Mouse (Mus musculus) heart, postnatal 0 days (tissue): ENCODE data around the gene Ddo. TPM values are rescaled to one million over a fixed set of nuclear protein-coding genes. Genes with fewer than 3 reads are reported as not detected.

Experiments
- ATAC-seq: fragments of 200-750 bp; cut with Nextera tagmentation; 2 replicates; pipeline ENCODE4 v1.8.0; 2017; ENCODE audit warnings: low read depth, moderate number of reproducible peaks, moderate library complexity; ENCODE audit not compliant: insufficient read depth
- DNase-seq: peaks from one replicate; pipeline ENCODE4 v3.0.0-alpha.2; 2016; ENCODE audit warnings: low spot score
- H3K27ac ChIP-seq: fragments of 300-500 bp; sonication (generic); 2 replicates; pipeline ENCODE4 v1.5.1; 2014; ENCODE audit warnings: low read depth, mild to moderate bottlenecking
- H3K27me3 ChIP-seq: fragments of 300-500 bp; sonication (generic); 2 replicates; pipeline ENCODE4 v1.6.1; 2014; ENCODE audit warnings: low read length, mixed read lengths; ENCODE audit not compliant: control insufficient read depth, insufficient read depth
- H3K36me3 ChIP-seq: fragments of 300-500 bp; sonication (generic); replicated peaks from 2 replicates; pipeline ENCODE4 v1.6.1; 2014; ENCODE audit warnings: low read length, mixed read lengths; ENCODE audit not compliant: control insufficient read depth, insufficient read depth
- H3K4me1 ChIP-seq: fragments of 300-500 bp; sonication (generic); 2 replicates; pipeline ENCODE4 v1.6.1; 2014; ENCODE audit warnings: antibody characterized with exemption; ENCODE audit not compliant: control insufficient read depth, insufficient read depth
- H3K4me2 ChIP-seq: fragments of 300-500 bp; sonication (generic); 2 replicates; pipeline ENCODE4 v1.6.1; 2014; ENCODE audit warnings: low read depth, mild to moderate bottlenecking, low read length, moderate library complexity
- H3K4me3 ChIP-seq: fragments of 300-500 bp; sonication (generic); 2 replicates; pipeline ENCODE4 v1.5.1; 2014; ENCODE audit warnings: low read depth, low read length
- H3K9ac ChIP-seq: fragments of 300-500 bp; sonication (generic); replicated peaks from 2 replicates; pipeline ENCODE4 v1.6.1; 2014; ENCODE audit warnings: low read depth, low read length, mixed read lengths
- H3K9me3 ChIP-seq: fragments of 300-500 bp; sonication (generic); replicated peaks from 2 replicates; pipeline ENCODE4 v1.6.1; 2016; ENCODE audit warnings: low read length; ENCODE audit not compliant: control insufficient read depth
- CTCF ChIP-seq: IDR thresholded peaks from 2 replicates; pipeline ENCODE4 v1.5.1; 2016; ENCODE audit warnings: antibody characterized with exemption, control low read depth, low read depth
- EP300 ChIP-seq: IDR thresholded peaks from 2 replicates; pipeline ENCODE4 v1.6.1; 2016; ENCODE audit warnings: antibody characterized with exemption, low read depth
- WGBS: fragments of 180-500 bp; shearing (Covaris S2); extraction: QIAGEN DNeasy Blood & Tissue Kit; methylation state at CpG from one replicate; pipeline ENCODE4 v1.1.7; 2014; 5-methylcytosine and 5-hydroxymethylcytosine counted together
- polyA plus RNA-seq: library from polyadenylated mRNA; unstranded; fragments of >200 nt; fragmentation: Nextera tagmentation; extraction: Ambion mirVana; gene quantifications from 2 replicates; pipeline ENCODE4 v1.2.1, GENCODE M21; 2015
- total RNA-seq: library from RNA; depleted of rRNA; stranded (reverse); fragments of >200 nt; gene quantifications from 2 replicates; pipeline ENCODE4 v1.2.3, GENCODE M21; 2014; ENCODE audit warnings: low replicate concordance

The Ddo gene
- total and polyA plus RNA-seq, 2 experiments from 2014 or later, result 26.7 to 41.4 TPM

DNA sequence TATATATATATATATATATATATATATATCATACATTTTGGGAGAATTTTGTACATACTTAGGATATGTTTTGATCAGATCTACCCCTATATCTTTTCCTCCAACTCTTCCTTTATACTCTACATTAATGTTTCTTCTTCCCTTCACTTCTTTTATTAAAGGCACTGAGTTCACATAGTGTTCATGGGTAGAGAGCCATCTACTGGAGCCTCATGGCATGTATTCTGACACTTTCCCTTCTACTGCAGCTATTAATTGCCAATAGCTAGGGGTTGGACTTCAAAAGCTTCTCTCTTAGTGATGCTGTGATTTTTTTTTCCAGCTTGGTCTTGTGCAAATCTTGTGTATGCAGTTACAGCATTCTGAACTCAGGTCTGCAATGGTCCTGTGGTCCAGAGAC lies 11.8 kb upstream of the Ddo start:
- peak; percentile 28 for DNase-seq
- Histone ChIP-seq H3K27me3 (no peaks in the 10 kb centered on the region), H3K9me3 (no peaks in the 10 kb centered on the region), H3K36me3 (no peaks in the 10 kb centered on the region), H3K4me2 (no peak overlapping the region), H3K4me1 (no peaks in the 10 kb centered on the region), H3K27ac (no peak overlapping the region), H3K4me3 (no peak overlapping the region), H3K9ac (no peak overlapping the region)
- no peak for TF ChIP-seq EP300
- TF ChIP-seq CTCF, result peak; percentile 38
- no peak for ATAC-seq

DNA sequence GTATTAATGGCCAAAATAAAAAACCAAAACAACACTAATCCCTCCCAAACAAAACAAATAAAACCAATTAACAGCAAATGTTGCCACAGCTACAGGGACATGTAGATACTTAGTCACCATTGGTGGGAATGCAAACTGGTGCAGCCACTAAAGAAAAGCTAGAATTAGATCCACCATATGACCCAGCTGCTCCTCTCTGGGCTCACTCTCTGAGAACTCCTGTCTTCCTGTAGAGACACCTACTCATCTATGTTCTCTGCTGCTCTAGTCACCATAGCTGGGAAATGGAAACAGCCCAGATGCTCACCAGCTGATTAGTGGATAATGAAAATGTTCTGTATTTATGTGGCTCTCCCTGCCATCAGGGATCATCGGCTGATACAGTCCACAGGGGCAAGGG lies 10.1 kb upstream of the Ddo start:
- TF ChIP-seq CTCF, result no peak
- TF ChIP-seq EP300, result no peak
- H3K36me3 ChIP-seq, result no peaks in the 10 kb centered on the region

DNA sequence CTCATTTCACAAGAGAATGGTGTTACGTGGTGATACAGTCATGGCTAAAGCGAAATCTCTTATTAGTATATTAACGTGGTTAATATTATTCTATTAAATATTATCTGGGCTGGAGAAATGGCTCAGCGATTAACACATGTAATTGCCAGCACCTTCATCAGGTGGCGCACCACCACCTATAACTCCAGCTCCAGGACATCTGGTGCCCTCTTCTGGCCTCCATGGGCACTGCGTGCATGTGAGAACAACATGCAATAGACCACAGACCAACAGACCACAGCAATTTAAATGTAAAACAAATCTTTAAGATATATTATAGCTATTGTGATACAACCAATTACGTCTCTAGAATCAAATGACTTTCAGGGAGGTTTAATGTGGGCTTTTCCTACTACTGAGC lies 671 bp upstream of the Ddo start:
- WGBS, result 80% methylated on average over 7 of the region's 7 CpGs
- H3K4me1 ChIP-seq, result no peaks in the 10 kb centered on the region
- ATAC-seq, result no peak
- H3K27ac ChIP-seq, result peak overlapping the region; percentile 99
- H3K4me2 ChIP-seq, result peak overlapping the region; percentile 25; the same call in 1 of the 2 replicates
- TF ChIP-seq CTCF, result peak; percentile 72
- no peak for TF ChIP-seq EP300
- H3K27me3 ChIP-seq, result no peaks in the 10 kb centered on the region
- no peaks in the 10 kb centered on the region for H3K36me3 ChIP-seq
- no peak overlapping the region for H3K9ac ChIP-seq
- DNase-seq, result peak; percentile 19
- H3K4me3 ChIP-seq, result no peak overlapping the region
- H3K9me3 ChIP-seq, result no peaks in the 10 kb centered on the region

More for the DNA sequence above, 10.1 kb upstream of the Ddo start:
- Histone ChIP-seq H3K4me3 (no peak overlapping the region), H3K4me1 (no peaks in the 10 kb centered on the region), H3K4me2 (no peak overlapping the region), H3K9me3 (no peaks in the 10 kb centered on the region), H3K9ac (no peak overlapping the region), H3K27me3 (no peaks in the 10 kb centered on the region), H3K27ac (no peak overlapping the region)
- 83% methylated on average over 1 of the region's 1 CpGs for WGBS
- ATAC-seq (no peak), DNase-seq (no peak)

DNA sequence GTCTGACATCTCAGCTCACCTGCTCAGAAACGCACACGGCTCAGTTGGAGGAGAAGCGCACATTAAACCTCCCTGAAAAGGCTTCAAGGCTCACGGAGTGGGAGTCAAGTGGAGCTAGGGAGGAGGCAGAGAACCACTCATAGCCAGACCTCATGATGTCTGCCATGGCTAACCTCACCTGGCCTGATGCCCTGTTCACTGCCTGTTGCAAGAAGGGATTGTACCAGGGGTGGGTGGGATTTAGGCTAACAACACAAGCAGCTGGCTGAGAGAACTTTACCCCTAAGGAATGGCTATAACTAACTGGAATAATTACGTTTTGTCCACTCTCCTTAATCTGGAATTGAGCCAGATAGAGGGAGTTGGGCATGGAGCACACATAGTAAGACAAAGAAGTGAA lies 646 bp downstream of the Ddo start:
- Histone ChIP-seq H3K9ac (peak overlapping the region; percentile 64), H3K27ac (peak overlapping the region; percentile 99), H3K27me3 (no peaks in the 10 kb centered on the region), H3K4me2 (peak overlapping the region; percentile 64), H3K4me3 (peak overlapping the region; percentile 48), H3K9me3 (no peaks in the 10 kb centered on the region), H3K4me1 (no peaks in the 10 kb centered on the region), H3K36me3 (no peaks in the 10 kb centered on the region)
- WGBS, result 27% methylated on average over 5 of the region's 5 CpGs
- DNase-seq, result peak; percentile 47
- ATAC-seq, result peak; percentile 15
- TF ChIP-seq EP300, result no peak
- TF ChIP-seq CTCF, result no peak

DNA sequence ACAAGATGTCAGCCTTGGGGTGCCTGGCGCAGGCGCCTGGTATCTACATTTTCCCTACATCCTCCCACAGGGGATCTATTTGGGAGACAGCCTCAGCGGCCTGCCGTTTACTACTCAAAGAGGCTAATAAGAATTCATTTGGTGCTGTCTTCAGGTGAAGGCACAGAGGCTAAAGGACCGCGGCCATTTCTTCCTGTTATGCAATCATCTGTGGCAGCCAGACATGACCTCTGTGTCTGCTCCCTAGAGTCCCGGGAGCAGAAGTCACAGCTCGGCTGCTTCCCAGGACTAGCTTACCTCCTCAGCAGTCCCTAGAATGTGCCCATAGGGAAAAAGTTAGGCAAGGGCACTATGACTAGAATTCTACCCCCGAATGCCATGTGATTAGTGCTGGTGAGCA lies 1.1 kb downstream of the Ddo start:
- Histone ChIP-seq H3K36me3 (no peaks in the 10 kb centered on the region), H3K4me1 (no peaks in the 10 kb centered on the region)
- 53% methylated on average over 9 of the region's 9 CpGs for WGBS

DNA sequence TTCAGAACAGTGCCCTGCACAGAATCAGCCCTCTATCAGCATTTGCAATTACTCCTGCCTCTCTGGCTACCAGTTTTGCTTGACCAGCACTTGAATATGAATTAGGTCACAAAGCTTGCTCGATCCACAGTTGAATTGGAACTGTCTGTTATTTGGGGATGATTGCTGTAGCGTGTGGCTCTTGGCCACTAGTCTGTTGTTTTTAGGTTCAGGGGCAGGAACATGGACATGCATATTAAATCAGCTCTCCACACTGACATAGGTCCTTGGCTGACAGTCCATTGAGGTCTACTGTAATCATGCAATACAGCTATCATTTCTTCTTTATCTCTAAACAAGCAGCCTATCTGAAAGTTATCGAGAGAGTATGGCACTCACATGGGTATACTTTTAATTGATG lies 2.3 kb downstream of the Ddo start:
- WGBS, result 73% methylated on average over 3 of the region's 3 CpGs
- TF ChIP-seq CTCF, result no peak
- no peak for TF ChIP-seq EP300
- H3K4me1 ChIP-seq, result peaks cover under 1% of the 10 kb centered on the region; the same call in 1 of the 2 replicates
- H3K9ac ChIP-seq, result no peak overlapping the region
- no peaks in the 10 kb centered on the region for H3K9me3 ChIP-seq
- H3K27ac ChIP-seq, result no peak overlapping the region
- H3K36me3 ChIP-seq, result no peaks in the 10 kb centered on the region
- no peak overlapping the region for H3K4me3 ChIP-seq
- DNase-seq, result no peak
- no peak for ATAC-seq
- peak overlapping the region; percentile 64; the same call in 1 of the 2 replicates for H3K4me2 ChIP-seq
- H3K27me3 ChIP-seq, result no peaks in the 10 kb centered on the region

More for the DNA sequence above, 1.1 kb downstream of the Ddo start:
- no peaks in the 10 kb centered on the region for H3K9me3 ChIP-seq
- no peak for DNase-seq
- H3K27ac ChIP-seq, result peak overlapping the region; percentile 99
- H3K4me2 ChIP-seq, result peak overlapping the region; percentile 64
- no peaks in the 10 kb centered on the region for H3K27me3 ChIP-seq
- H3K4me3 ChIP-seq, result peak overlapping the region; percentile 48
- peak overlapping the region; percentile 64 for H3K9ac ChIP-seq
- TF ChIP-seq CTCF, result no peak
- no peak for TF ChIP-seq EP300
- no peak for ATAC-seq
